Mouse (Mus musculus) layer of hippocampus, adult 9-10 months (tissue): ENCODE measurements at regions not wholly inside any gene's neighbourhood (a gene's known extent, or its start where the extent isn't known, plus 50 kb on each side); places are given as distances from the start of the nearest gene placed in this dataset.
A peak's percentile ranks its signal among the peaks of the same experiment; 100 is the strongest.

Experiments used
- DNase-seq: peaks from one replicate; pipeline ENCODE4 v3.0.0; 2022; ENCODE audit warnings: low spot score

DNA sequence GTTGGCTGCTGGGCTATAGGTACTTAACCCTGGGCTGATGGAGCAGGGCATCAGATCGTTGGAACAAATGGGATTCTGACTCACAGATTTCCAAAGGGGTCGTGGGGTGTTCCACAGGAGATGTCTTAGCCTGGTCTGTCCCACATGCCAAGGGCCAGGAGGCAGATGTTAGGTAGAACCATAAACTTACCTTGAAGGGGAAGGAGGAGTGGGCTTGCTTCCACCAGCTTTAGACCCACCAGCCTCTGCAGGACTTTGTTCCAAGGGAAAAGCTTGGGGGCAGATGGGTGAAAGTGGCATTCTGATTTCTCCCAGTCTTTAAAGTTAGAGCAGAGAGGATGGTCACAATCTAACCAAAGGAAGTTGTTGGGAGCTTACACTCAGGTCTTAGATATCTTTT, 165.7 kb upstream of the Agap1 start:
- no peak for DNase-seq

DNA sequence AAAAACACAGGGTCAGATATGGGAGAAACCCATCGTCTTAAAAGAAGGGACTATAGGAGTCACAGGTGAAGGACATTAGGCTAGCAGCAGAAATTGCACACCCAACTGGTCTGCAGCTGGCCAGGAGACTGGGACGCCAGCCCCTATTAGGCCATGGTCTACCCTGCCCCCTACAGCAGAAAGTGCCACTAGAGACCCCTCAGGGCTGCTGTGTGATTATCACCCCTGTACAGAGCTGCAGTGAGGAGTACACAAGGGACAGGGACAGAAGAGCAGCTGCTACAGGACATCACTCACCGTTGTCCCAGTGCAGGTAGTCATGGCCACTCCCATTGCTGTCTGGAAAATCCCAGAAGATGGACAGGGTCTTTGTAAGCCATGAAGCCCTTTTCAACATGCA, 157.9 kb upstream of the Agap1 start:
- no peak for DNase-seq

DNA sequence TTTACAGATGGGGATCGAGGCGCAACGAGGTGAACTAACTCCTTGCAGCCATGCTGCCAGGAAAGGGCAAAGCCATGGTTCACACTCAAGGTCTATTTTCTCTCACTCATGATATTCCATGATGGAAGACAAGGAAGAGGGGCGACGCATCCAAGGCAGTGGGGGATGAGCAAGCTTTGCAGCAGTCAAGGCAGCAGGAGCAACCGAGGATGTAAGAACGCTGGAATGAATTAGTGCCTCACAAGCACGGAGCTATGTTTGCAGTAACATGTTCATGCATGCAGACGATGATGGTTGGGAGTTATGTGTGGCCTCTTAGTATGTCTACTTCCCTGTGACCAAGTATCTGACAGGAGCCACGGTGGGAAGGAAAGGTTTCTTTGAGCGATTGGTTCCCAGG, 156.8 kb upstream of the Agap1 start:
- DNase-seq = no peak

DNA sequence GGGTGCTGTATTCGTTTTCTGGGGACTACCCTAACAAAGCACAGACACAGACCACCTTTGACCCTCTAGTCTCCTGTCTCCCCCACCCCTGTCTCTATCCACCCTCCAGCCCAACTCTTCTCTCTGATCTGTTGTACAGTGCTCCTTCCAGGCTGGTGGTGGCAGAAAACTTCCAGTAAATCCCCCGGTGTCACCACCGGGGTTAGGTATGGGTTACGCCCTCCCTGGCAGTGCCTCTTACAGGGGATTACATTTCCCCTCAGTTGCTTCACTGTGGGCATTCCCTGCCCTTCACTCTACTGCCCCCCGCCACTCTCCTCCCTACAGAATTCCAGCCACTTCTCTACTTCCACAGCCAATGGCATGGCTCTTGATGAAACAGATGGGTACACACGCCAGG, 153.5 kb upstream of the Agap1 start:
- DNase-seq = no peak

DNA sequence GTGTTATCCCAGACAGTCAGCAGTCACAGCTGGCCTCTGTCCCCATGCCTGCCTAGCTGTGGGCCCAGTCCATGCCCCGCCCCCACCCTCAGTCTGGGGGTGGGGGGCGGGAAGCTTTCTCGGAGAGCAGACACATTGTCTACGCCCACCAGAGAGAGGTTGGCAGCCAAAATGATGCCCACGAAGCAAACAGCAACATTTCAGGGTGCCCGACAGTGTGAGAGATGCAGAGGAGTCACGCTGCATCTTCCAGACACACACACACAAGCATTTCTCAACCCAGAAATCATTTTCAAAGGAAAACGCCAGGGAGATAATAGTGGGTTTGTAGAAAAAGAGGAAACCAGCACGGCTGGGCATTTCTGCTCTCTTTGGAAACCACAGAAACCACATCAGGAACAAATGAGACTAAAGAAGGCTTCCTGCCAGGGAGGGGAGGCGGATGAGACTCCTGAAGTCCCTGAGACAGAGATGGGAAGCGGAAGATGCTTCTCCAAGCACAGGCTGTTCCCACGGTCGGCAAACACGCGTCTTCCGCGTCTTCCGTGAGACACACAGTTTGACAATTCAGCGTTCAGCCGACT, 152.1 kb upstream of the Agap1 start:
- DNase-seq = peak; percentile 33

DNA sequence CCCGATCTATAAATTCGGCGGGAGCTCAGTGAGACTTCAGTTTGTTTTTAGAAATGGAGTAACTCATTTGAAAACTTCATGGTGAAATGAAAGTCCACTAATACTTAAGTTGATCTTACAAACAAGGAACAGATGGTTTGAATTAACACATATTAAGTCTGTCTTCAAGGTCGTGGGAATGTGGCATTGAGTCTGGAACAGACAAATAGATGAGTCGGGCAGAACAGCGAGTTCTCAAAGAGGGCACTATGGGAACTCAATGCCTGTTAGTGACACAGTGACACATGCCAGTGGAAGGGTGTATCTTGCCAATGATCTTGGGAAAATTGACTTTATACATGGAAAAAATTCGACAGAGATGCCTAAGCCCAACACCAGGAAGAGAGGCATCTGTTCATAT, 149.4 kb upstream of the Agap1 start:
- no peak for DNase-seq

DNA sequence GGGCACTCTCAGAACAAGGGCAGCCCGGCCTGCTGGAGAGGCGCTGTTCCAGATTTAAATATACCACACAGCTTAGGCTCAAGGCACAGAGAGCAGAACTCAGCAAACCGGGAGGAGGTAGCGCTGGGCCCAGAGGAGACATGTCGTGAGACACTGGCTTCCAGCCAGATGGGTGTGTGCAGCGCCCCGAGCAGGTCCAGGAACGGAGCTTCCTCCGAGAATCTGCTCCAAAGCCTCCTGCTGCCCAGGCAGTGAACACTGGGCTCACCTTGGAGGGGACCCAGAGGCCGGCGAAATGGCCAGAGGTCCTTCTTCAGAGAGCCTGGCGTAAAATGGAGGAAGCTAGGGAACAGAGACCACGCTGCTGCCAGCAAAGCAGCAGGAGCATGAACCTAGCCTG, 145.8 kb upstream of the Agap1 start:
- DNase-seq = no peak

DNA sequence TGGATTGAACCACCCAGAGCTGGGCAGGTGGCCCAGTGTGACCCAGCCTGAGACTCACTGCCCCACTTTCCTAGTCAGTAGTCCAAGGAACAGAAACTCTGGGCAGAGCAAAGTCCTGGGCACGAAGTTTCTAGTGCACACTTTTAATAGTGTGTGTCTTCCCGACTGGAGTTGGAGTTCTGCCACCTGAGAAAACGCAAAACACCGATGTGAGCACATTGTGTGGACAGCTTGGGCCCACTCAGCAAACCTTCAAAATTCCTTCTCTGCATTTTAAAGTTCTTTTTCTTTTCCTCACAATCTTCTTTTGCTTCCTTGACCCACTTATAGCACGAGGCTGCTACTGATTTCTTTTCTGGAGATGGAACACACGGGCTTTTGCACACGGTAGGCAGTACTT, 141.5 kb upstream of the Agap1 start:
- no peak for DNase-seq

DNA sequence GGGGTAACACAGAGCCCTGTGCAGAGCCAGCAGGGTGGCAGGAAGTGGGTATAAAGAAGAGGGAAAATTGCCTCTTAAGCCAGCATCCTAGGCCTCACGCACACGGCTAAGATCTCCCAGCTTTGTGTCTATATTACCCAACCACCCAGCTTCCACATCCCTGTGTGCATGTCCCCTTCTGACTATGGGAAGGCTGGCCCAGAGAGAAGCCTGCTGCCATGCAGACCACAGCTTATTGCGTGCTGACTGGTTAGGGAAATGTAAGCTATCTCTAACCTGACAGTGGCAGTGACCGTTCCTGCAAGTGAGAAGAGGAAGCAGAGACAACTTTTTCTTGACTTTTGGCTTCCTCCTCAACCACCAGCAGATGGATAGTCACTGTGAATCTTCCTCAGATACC, 136.7 kb upstream of the Agap1 start:
- no peak for DNase-seq

DNA sequence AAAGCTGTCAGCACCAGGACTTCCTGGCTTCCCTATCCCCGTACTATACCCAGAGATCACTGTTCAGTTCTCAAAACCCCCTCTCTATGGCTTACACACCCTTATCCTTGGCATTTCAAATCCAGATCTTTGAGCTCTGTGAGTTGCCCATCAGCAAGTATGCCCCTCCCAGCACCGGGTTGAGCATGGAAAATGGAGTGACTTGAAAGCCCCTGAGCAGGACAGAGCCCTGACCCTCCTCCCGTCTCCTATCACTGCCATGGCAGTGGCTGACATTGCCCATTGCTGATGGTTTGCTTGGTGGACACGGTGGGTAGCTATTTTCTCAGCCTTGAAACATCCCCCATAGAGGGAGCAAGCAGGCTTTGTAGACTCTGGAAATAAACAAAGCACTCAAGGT, 135.9 kb upstream of the Agap1 start:
- DNase-seq = no peak

DNA sequence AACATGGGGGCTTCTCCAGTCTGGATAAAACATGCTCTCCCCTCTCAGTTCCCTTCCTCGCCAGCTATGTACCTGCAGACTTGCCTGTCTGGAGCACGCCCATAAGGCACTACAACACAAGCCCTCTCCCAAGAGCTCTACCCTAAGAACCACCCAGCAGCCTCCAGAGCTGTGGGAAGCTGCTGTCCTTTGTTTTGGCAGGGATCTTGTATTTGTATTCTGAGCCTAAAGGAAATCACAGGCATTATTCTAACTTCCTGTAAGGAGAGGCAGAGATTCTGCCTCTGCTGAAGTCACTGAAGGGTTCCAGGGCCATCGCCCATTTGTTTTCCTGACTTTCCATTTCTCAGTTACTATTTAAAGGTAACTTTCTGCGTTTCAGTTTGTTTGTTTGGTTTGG, 132.0 kb upstream of the Agap1 start:
- no peak for DNase-seq

DNA sequence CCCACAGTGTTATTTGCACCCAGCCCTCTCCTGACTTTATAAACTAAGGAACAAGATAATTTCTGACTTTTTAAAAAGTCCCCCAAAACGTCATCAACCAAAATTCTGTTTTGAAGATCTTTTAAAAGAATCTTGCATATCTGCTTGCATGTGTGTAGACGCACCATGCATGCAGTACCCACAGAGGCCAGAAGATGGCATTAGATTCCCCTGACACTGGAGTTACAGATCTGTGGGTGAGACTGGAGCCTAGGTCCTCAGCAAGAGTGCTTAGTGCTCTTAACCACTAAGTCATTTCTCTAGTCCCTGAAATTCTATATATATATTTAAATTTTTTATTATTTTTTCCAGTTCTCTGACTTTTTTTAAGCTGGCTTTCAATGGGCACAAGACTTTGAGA, 131.5 kb upstream of the Agap1 start:
- no peak for DNase-seq

DNA sequence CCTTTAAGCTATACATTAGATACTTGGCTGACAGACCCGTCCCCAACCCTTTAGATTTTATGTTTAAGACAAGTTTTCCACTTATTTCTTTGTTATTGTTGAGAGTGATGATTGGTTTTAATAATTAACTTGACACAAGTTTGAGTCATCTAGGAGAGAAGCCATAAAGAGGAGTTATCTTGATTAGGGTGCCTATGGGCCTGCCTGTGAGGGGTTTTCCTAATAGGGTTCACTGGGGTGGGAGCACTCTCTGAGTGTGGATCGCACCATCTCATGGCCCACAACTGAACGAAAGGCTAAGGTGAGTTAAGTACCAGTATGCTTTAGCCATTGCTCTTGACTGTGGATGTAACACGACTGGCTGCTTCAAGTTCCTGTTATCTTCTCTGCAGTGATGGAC, 123.3 kb upstream of the Agap1 start:
- DNase-seq = no peak

DNA sequence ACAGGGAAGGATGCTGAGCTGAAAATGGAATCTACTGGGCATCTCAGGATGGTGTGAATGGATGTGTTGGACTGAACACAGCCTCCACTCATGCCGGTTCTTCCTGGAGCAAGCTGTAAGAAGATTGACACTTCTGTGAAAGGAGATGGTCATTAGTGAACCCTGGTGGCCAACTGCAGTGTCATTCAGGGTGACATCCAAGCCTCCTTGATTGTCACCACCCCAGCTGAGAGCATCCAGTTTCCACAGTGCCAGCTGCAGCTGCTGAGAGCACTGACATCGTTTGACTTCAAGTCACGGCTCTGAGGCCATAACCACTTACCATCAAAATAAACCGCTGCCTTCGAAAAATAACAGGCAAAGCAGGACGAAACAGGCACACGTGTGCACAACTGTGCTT, 121.9 kb upstream of the Agap1 start:
- no peak for DNase-seq

DNA sequence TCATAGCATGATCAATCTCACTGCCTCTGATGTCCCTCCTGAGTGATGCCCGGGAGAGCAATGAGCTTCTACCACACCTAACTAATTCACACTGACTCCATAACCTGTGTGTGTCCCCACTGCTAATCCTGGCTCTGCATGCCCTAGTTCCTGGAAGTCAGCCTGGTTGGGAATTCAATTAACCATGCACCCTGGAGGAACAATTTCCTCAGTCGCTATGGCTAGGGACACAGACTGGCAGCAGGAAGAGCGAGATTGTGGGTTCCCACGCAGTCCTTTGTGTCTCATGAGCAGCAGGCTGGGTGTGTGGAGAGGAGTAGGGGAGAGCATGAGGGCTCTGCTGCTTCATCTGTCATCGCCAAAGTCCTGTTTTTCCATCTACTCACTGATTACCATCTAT, 116.7 kb upstream of the Agap1 start:
- DNase-seq = no peak

DNA sequence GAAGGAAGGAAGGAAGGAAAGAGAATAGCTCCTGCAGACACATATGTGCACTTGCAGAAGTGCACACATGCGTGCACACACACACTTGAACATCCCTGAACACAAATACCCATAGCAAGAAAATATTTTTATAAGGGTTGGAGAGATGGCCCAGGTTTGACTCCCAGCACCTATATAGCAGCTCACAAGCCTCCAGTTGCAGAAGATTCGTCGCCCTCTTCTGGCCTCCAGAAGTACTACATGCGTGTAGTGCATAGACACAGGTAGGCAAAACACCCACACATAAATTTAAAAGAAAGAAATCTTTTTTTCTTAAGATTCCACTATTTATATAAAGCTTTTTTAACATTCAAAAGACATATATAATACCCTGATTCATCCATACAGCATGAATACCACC, 111.8 kb upstream of the Agap1 start:
- no peak for DNase-seq

DNA sequence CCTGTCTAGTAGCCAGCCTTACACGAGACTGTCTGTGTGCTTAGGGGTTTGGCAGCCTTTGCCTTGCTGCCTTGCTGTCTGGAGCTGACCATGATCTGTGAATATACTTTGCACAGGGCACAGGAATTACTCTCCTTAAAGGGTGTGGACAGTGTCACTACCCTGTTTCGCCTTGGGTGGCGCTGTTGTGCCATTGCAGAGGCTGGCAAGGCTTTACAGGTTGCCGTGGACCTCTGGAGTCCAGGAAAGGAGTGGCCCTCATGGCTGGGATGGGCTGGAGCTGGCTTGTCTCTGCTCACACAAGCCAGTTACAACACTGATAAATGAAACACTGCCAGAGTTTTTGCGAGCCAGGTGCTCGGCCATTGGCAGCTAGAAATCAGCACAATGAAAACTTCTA, 110.1 kb upstream of the Agap1 start:
- no peak for DNase-seq

DNA sequence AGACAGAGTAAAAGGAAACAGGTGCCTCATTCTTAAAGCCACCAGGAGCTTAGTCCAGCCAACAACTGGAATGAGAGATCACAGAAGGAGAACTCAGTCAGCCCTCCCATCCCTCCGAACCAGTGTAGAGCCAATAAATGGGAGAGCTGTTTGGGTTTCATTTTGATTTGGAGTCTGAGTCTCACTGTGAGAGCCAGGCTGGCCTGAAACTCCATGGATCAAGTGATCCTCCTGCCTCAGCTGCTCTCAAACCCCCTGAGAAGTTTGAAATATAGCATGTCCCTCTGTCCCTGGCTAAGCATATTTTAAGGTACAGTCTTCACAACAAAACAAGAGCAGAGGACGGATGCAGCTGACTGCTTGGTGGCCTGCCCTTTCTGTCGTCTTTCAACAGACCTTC, 107.3 kb upstream of the Agap1 start:
- DNase-seq = no peak

DNA sequence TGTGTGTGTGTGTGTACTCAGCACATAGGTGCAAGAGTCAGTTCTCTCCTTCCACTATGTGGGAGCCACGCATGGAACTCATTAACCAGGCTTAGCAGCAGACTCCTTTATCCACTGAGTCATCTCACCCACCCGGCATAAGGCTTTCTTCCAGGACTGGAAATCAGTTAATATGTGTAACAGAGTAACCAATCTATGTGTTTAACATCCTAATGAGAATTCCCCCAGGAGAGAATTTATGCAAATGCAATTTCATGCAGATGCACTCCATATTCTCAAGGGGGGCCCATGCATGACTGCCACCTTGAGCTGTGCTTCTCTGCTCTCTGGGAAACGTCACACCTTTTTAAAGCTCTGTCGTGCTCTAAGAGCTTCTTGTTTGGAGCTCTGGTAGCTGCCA, 101.7 kb upstream of the Agap1 start:
- no peak for DNase-seq

DNA sequence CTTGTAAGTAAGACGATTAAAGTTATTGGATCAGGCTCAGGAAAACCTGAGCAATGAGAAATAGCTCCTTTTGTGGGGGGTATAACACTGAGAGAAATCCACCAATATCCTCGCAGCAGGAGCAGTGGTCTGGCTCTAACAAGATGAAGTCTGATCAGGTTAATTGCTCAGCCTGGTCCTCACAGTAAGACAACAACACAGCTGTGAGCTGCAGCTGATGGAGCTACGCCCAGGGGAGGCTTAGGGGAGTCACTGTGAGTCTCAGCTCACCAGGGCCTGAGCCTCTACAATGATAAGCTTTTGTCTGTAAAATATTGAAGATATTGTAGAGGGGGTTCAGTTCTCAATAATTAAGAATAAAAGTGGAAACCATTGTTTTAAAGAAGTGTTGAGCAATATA, 95.3 kb upstream of the Agap1 start:
- DNase-seq = no peak

DNA sequence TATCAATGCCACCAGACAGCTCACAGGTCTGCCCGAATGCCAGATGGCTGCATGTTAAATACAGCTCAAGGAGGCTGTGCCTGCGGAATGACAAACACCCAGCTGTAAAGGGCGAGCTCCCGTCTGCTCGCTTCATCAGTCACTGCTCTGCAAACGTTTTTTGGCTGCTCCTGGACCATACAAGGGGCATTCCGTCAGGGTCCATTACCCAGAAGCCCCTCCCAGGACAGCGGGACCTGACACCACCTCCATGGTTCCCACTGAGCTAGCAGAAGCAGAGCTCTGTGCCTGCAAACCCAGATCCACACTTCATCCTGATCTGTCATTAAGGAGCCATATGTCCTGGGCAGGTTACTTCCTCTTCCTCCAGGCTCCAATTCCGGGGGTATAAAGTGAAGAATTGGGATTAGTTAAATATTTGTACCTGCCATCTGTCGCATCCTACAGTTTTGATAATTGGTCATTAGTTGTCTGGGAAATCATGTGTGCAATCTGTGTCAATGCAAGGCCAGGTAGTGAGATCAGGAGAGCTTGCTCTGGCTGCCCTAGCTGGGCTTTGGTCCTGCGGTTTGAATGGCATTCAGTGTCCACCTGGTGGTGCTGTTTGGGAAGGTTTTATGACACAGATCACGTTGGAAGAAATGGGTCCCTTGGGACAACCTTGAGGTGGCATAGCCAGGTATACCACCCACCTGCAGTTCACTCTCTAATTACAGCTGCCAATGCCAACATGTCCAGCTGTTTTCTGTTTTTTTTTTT, 89.9 kb upstream of the Agap1 start:
- DNase-seq = no peak

DNA sequence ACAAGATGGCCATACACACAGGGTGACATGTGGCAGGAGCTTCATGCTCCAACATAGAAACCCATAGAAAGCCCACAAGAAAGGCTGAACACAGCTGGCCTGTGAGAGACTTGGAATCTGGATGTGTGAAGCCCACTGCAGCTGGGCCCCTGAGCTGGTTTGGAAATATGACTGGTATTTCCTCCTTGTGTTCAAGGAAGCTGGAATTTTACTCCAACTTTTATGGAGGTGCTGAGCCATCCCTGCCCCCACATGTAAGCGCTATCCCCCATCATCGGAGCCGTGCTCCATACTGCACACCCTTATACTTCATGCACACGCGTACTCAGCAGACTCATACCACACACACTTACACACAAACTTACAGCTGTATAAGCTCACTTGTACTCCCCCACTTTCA, 87.7 kb upstream of the Agap1 start:
- DNase-seq = no peak

DNA sequence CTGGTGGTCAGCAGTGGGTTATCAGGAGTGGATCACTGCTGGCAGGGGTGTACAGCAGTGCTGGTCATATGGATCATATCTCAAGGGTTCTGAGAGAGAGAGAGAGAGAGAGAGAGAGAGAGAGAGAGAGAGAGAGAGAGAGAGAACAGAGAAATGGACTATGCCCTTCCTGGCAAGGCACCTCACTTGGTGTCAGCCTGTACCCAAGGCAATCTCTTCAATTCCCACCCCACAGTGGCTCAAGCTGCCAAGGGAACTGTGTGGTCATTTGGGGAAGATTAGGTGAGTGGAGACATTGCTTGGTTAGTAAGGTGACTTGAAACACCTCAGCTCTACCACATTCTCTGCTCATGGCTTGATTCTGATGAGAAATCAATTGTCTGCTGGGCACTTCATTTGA, 80.8 kb upstream of the Agap1 start:
- no peak for DNase-seq

DNA sequence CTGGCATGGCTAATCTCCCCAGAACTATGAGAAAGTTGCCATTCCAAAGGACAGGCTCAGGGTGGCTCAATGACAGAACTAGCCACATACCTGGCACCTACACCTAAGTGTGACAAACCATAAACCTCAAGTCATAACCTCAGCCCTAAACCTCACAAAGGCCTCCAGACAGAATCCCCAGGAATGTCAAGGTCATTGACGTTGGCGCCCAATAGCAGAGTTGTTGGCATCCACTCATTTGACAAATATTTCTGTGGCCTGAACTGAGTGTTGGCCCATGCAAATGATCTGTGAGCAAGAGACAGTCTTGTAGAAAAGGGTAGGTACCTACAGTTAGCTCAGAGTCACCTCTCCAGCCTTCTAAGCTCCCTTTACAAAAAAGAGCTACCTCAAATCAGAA, 80.3 kb upstream of the Agap1 start:
- DNase-seq = no peak
